Mouse (Mus musculus): ENCODE measurements around the gene Spty2d1.
A peak's percentile ranks its signal among the peaks of the same experiment; 100 is the strongest.

Gene Spty2d1

DNA sequence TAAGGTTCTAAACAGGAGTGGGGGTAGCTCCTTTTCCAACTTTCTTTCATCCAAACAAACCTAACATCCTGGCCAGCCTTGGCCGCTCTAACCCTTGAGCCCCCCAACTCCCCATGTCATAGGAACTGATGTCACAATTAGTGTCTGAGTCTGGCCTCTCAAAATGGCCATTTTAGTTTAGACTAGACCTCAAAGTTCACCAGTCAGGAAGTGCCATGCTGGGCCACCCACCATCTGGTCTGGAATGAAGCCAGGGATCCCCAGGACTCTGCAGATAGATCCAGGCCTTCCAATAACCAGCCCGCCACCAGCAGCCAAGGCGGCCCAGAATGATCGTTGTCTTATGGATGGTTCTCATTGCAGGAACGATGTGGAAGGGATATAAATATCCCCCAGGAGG is 21.6 kb downstream of the Spty2d1 start:
- no peak for DNase-seq

DNA sequence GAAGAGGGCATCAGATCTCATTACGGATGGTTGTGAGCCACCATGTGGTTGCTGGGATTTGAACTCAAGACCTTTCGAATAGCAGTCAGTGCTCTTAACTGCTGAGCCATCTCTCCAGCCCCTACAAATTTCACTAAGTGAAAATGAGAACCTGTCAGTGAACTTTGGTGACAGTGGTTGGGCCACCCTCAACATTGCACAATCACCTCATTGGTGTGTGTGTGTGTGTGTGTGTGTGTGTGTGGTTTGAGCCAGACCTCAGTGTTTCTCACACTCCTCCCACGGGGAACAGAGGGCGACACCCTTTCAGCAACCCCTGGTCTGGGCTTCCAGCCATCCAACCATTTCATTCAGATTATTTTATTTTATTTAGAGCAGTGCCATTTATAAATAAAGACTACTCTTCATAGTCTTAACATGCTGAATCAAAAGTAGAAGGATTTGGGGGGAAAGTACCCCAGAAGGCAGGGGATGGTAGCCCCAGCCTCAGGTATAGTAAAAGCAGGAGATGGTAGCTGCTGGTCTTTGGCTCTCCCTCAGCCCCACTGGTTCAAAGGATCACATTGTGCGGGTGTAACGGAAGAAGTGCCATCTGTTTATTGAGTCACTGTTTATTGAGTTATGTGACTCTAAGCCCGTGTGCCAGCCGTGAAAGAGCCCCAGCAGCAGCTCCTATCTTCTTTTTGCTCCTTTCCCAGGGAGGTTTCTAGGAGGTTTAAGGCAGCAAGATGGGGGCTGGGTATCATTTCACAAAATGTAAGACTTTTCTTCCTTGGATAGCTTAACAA is 22.3 kb downstream of the Spty2d1 start:
- no peak for DNase-seq

DNA sequence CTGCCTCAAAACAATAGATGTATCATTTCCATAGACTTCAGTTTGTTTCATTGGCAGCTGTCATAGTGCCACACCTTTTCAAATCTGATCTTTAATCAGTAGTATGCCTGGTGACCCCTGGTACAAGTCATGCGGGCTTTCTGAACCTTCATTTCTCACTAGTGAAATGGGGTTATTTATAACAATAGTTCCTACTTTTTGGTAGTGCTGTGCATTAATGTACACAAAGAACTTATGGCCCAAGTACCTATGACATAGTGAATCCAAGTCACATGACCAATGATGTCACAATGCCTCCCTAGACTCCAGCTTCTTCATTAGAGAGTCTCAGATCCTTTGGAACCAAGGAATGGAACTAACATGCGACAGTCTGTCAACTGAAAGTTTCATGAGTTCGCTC is 24.9 kb downstream of the Spty2d1 start, which contains the start of gene Gm9999:
Gm9999 (plus strand) TSS at position 301 of the 400 bp plus-strand sequence.
- no peak for DNase-seq

DNA sequence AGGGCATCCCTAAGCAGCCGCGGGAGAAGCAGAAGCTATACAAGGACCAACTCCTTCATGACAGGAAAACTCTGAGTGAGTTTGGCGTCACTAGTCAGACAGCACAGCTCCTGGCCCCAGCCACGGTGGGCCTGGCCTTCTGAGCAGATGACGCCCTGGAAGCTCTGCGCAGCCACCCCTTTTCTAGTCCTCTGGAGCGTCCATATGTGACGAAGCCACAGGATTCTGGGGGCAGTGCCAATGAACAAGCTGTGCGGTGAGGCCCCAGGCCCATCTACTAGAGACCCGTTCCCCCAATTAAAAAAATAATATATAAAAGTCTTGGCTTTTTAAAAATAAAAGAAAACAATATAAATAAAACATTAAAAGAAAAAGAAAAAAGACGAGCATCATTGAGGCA is 32.8 kb downstream of the Spty2d1 start:
- no peak for DNase-seq

DNA sequence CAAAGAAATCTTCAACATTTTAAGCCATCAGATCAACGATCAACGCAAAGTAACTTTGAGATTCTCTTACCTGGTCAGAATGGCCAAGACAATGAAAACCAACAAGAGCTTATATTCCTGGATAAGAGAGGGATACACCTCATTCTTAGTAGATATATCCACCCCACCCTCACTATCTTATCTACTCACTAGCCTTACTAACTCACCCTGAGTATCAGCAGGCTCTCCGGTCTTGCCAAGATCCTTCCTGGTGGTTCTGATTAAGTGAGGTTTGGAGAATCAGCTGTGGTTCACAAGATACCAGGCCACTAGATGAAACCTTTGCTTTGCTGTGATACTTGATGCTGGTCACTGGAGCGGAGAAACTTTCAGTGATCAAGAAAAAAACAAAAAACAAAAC is 33.6 kb downstream of the Spty2d1 start:
- DNase-seq: no peak

DNA sequence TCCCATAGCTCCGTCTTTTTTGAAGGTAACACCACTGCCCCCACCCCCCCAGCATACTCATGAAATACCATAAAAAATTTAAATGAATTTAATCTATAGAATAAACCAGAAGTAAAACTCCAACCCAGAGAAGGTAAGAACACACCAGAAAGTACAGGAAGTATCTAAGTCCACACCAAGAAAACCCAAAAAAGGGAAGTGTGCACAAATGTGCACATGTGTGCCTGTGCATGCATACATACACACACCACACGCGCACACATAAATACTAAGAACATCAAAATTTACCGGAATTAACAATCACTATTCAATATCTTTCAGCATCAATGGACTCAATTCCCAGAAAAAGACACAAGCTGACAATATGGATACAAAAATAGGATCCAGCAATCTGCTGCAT is 38.3 kb downstream of the Spty2d1 start:
- DNase-seq: no peak

DNA sequence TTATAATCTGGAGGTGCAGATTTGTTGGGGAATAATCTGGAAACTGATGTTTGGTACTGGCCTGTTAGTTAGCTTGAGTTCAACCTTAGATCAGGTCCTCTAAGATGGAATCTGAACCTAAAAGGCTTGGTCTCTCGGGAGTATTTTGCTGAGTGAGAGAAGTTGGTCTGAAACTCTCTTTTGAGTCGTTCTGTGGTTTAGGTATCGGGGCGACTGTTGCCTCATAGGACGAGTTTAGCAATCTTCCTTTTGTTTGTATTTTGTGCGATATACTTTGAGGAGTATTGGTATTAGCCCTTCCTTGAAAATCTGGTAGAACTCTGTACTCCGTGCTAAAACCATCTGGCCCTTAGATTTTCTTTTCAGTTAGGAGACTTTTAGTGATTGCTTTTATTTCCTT is 44.1 kb downstream of the Spty2d1 start:
- DNase-seq: no peak

DNA sequence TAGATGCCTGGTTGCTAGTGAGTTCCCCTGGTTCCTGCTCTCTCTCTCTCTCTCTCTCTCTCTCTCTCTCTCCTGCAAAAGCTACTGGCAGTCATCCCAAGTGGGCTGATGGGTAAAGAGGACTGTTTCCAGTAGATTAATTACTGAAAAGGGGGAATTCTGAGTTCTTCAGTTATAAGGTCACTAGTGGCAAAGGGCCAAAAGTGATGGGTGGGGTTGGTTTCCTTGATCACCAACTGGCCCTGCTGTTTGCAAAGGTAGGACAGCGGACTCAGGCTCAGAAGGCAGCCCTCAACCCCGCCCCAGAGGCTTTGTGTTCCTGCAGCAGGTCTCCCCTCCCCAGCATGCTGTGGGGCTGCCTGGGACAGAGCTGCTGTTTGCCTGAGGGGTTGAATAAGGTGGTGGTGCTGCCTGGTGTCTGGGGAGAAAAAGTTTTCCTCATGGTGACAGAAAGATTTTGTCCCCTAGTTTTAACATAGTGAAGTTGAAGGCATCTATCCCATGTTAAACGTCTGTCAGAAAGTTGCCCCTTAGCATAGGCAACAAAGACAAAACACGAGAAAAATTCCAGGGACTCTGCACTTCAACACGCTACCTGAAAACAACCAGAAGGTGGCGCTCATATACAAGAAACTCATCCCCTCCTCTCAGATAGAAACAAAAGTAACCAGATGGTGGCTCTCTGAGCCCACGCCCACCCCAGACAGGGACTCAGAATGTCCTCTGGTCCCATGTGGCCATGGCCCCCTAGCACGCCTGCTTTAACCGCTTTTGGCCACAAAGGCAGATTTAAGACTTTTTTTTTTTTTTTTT is 45.2 kb downstream of the Spty2d1 start:
- peak; percentile 67 for DNase-seq

DNA sequence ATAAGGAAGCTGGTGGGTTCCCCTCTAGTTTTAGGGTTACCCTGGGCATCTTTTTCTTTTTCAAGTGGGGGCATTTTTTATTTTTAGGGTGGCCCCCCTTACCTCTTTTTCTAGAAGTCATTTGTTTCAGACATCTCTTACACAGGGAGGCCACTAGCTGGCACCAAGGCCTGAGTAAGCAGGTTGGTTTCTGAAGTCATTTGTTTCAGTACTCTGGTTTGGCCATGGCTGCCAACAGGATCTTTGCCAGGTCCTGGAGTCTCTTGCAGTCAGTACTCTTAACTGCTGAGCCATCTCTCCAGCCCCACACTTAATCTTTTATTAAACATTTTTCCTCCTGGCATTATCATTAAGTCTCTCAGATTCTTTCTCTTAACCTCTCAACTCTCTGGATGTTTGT is 46.1 kb downstream of the Spty2d1 start:
- DNase-seq: peak; percentile 9

DNA sequence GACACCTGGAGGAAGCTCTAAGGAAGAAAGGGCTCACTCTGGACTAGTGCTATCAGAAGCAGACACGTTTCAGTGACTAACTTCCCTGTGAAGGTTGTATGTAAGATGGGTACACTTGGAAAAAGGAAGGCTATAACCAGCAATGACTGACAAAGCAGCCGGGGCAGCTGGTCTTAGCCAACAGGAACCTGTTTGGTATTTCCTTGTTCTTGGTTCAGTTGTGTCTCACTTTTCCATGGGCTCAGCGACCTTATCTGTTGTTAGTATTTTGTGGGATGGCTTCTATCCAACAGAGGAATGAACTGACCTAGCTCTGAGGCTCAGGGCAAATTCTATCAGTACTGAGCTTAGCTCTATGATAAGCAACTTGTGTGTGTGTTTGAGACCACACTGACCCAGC is 47.2 kb downstream of the Spty2d1 start:
- no peak for DNase-seq

DNA sequence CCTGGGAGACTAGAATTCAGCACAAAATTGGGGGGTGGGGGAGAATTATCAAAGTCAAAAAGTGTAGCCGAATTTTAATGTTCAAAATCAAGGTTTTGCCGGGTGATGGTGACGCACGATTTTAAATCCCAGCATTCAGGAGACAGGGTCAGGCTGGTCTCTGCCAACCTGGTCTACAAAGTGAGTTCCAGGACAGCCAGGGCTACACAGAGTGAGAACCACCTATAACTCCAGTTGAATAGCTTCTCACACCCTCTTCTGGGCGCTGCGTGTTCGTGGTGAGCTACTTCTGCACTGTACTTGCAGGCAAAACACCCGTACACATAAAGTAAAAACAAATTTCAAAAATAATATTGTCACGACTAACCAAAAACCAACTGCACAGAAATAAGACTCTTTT is 49.4 kb downstream of the Spty2d1 start:
- DNase-seq: no peak

DNA sequence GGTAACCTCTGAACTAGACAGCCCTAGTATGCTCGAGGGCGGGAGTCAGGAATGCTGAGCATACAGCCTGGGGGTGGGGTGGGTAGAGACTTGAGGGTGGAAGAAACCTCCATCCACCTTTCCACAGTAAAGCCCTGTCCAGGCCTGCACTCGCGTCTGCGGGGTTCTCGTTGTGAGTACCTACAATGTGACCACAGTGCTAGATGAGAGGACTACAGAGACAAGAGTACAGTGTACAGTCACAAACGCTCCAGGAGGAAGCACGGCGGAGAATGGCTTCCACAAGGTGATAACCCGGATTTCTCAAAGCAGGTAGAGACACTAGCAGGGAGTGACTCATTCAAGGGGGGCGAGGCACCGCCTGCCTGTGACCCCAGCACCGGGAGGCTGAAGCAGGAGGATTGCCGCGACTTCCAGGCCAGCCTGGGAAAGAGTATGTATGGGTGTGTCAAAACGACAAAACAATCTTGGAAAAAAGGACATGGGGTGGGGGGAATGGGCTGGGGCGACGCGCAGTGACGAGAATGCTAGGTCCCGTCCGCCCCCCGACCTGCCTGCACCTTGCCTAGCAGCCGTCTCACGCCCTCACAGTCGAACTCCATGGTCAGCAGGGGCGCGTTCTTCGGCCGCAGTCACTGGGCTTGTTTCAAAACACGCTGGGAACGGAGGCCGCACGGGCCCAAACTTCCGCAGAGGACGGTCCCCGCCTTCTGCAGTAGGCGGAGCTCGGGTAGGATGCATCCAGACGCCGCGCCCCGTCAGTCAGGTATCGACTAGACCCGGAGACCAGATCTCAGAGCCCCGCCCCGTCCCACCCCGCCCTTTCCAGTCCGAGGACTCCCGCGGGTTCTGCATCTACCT is 50.1 kb downstream of the Spty2d1 start, which contains the start of gene Uevld:
Uevld (minus strand) TSS at position 697 of the 861 bp plus-strand sequence.
- peak; percentile 97 for DNase-seq
